Mouse (Mus musculus): ENCODE results near the gene Zfp963. TPM values are rescaled to one million over a fixed set of nuclear protein-coding genes. Genes with fewer than 3 reads are reported as not detected.

Gene Zfp963
- polyA plus RNA-seq (2017; shearing (Covaris generic)), result 1 to 10 TPM; 7.5 to 7.9 TPM

GRCm38 (mm10) chr8:69749544-69750454 lies at the start of gene Zfp963:
Gene Zfp963 (minus strand): TSS chr8:69749970.

GRCm38 (mm10) chr8:69790773-69791367 lies 41.1 kb upstream of the Zfp963 start, which contains the start of the genes Atp13a1 and Zfp866:
Gene Atp13a1 (plus strand): TSS chr8:69791163.
Gene Zfp866 (minus strand): TSS chr8:69791178.

GRCm38 (mm10) chr8:69774503-69775148 lies 24.9 kb upstream of the Zfp963 start, which contains the start of gene Gm20422:
Gene Gm20422 (minus strand): TSS chr8:69774886.

GRCm38 (mm10) chr8:69710624-69711023 lies 39.1 kb downstream of the Zfp963 start, which contains the start of gene Zfp869:
Gene Zfp869 (minus strand): TSS chr8:69710724.

Other genes starting within 250 kb of the Zfp963 start
- gene Gm7697, start 227.0 kb downstream of the Zfp963 start, polyA plus RNA-seq (2017; shearing (Covaris generic)), result not detected
- gene Zfp868, start 124.4 kb downstream of the Zfp963 start, polyA plus RNA-seq (2017; shearing (Covaris generic)), result 10 to 100 TPM; 25.5 to 35.5 TPM
- 1 to 10 TPM in 1 of 2 experiments, under 1 TPM in 1; 0.95 to 1.6 TPM for gene Zfp964, start 95.5 kb downstream of the Zfp963 start, polyA plus RNA-seq (2017; shearing (Covaris generic))
- 10 to 100 TPM; 59.9 to 63.2 TPM for gene Zfp869, start 39.2 kb downstream of the Zfp963 start, polyA plus RNA-seq (2017; shearing (Covaris generic))
- gene Gm20422, start 24.9 kb upstream of the Zfp963 start, polyA plus RNA-seq (2017; shearing (Covaris generic)), result not detected
- gene Atp13a1, start 41.2 kb upstream of the Zfp963 start, polyA plus RNA-seq (2017; shearing (Covaris generic)), result 100 to 1,000 TPM in 1 of 2 experiments, 10 to 100 TPM in 1; 85.5 to 118 TPM
- 10 to 100 TPM; 24.3 to 28.0 TPM for gene Zfp866, start 41.2 kb upstream of the Zfp963 start, polyA plus RNA-seq (2017; shearing (Covaris generic))
- gene Gmip, start 58.7 kb upstream of the Zfp963 start, polyA plus RNA-seq (2017; shearing (Covaris generic)), result 100 to 1,000 TPM; 119 to 150 TPM
- gene Lpar2, start 72.5 kb upstream of the Zfp963 start, polyA plus RNA-seq (2017; shearing (Covaris generic)), result under 1 TPM; 0.18 to 0.23 TPM
- 10 to 100 TPM; 18.4 to 27.8 TPM for gene Pbx4, start 82.5 kb upstream of the Zfp963 start, polyA plus RNA-seq (2017; shearing (Covaris generic))
- gene Cilp2, start 137.7 kb upstream of the Zfp963 start, polyA plus RNA-seq (2017; shearing (Covaris generic)), result under 1 TPM in 1 of 2 experiments, not detected in 1; 0.07 TPM
- 1 to 10 TPM; 4.3 to 5.5 TPM for gene Tssk6, start 152.2 kb upstream of the Zfp963 start, polyA plus RNA-seq (2017; shearing (Covaris generic))
- gene Ndufa13, start 152.6 kb upstream of the Zfp963 start, polyA plus RNA-seq (2017; shearing (Covaris generic)), result 100 to 1,000 TPM; 156 to 161 TPM
- gene Yjefn3, start 152.7 kb upstream of the Zfp963 start, polyA plus RNA-seq (2017; shearing (Covaris generic)), result 1 to 10 TPM in 1 of 2 experiments, not detected in 1; 2.0 TPM
- gene Gatad2a, start 246.4 kb upstream of the Zfp963 start, polyA plus RNA-seq (2017; shearing (Covaris generic)), result 100 to 1,000 TPM; 126 to 142 TPM